Mouse (Mus musculus): ENCODE measurements around the gene Krt4. TPM values are rescaled to one million over a fixed set of nuclear protein-coding genes. Genes with fewer than 3 reads are reported as not detected.
A peak's percentile ranks its signal among the peaks of the same experiment; 100 is the strongest.

Krt4 gene
- polyA plus RNA-seq, 1 experiment from 2014 or later, result not detected

DNA sequence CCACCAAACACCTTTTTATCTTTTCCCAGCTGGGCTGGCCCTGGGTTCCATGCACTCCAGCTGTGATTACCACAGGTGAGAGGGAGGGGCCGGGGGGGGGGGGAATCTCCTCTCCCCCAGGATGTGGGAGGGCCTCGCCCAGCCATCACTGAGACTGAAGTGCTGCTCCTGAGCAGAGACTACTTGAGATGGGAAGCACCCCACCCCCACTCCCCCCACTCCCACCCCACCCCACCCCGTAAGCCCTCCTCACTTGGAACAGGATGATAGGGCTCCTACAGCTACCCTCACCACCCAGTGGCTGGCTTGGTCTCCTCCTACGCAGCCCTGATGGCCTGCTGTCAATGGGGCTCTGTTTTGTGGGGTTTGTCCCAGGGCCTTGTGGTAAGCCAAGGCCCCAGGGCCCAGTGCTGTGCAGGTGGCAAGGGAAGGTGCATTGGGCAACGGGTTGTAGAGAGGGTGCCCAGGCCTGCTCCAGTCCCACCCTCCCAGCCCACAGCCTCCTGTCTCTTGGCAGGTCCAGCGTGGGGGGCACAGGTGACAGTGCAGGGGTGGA is 15.8 kb upstream of the Krt4 start, which contains the start of gene Krt79:
TSS of gene Krt79 (minus strand) at position 51 of the 556 bp plus-strand sequence.
- Histone ChIP-seq H3K4me1 (ENCODE audit: control insufficient read depth, insufficient read depth, low read length) (no peaks in the 10 kb centered on the region; the same call in 1 of the 2 replicates), H3K4me3 (ENCODE audit: low read depth, low read length) (no peak within 1 kb of the TSS), H3K9me3 (ENCODE audit: control insufficient read depth, low read length) (no peaks in the 10 kb centered on the region), H3K36me3 (ENCODE audit: control insufficient read depth, insufficient read depth, low read length) (no peaks in the 10 kb centered on the region), H3K9ac (ENCODE audit: low read length) (no peak within 1 kb of the TSS), H3K4me2 (no peak within 1 kb of the TSS), H3K27ac (ENCODE audit: low read depth, low read length) (no peak within 1 kb of the TSS), H3K27me3 (ENCODE audit: control insufficient read depth, insufficient read depth, low read length) (no peaks in the 10 kb centered on the region)
- WGBS, result 79% methylated on average over 5 of the region's 6 CpGs
- DNase-seq (ENCODE audit: low spot score, missing footprints) (peak; percentile 56), ATAC-seq (ENCODE audit: low FRiP score) (no peak)

DNA sequence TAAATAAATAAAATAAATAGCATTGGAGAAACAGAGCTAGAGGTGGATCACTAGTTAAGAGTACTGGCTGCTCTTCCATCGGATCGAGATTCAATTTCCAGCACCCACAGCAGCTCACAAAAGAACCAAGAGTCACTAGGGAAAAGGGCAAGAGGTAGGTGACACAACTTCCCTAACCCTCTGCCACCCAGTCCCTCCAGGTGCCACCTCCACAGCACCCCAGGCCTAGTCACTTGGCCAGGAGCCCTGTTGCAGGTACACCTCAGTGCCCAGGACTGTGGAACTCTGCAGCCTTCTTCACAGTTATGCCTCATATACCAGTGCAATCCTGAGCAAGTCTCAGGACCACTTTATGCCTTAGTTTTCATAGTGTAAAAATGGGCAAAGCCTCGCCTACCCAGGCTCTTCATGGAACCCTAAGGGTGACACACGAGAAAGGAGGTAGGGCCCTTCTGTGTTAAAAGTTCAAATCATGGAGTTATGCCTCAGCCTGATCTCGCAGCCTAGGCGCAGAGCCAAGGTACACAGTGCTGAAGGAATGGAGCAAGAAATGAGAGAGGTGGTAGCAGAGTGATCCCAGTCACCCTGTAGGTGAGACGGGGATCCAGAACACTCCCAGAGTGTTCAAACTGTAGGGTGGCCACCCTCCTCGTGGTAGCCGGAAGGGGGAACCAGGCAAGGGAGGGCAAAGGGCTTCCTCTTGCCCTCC is 14.2 kb upstream of the Krt4 start:
- H3K4me1 ChIP-seq (ENCODE audit: control insufficient read depth, insufficient read depth, low read length), result no peaks in the 10 kb centered on the region; the same call in 1 of the 2 replicates
- H3K36me3 ChIP-seq (ENCODE audit: control insufficient read depth, insufficient read depth, low read length), result no peaks in the 10 kb centered on the region
- no peaks in the 10 kb centered on the region for H3K27me3 ChIP-seq (ENCODE audit: control insufficient read depth, insufficient read depth, low read length)
- no peak overlapping the region for H3K9ac ChIP-seq (ENCODE audit: low read length)
- no peak overlapping the region for H3K4me3 ChIP-seq (ENCODE audit: low read depth, low read length)
- H3K4me2 ChIP-seq, result no peak overlapping the region
- WGBS, result 85% methylated on average over 9 of the region's 9 CpGs
- H3K27ac ChIP-seq (ENCODE audit: low read depth, low read length), result no peak overlapping the region
- ATAC-seq (ENCODE audit: low FRiP score), result no peak
- no peaks in the 10 kb centered on the region for H3K9me3 ChIP-seq (ENCODE audit: control insufficient read depth, low read length)
- peak; percentile 21 for DNase-seq (ENCODE audit: low spot score, missing footprints)

DNA sequence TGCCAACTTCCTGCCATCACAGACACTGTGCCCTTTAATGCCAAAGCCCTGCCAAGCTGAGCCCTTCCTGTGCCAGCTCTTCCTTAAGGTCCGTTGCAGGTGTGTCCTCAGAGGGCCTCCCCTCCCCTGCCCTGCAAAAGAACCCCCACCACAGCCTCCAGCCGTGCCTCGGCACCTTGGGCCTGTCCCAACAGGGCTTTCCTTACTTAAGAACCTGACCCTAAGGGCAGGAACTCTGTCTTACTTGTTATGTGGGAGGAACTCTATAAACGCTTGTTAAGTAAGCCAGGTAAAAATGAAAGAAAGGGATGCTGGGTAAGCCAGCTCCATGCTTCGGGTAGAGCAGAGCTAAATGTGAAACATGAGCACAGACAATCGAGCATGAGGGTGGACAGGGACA is 8.5 kb upstream of the Krt4 start:
- DNase-seq (ENCODE audit: low spot score, missing footprints), result peak; percentile 75
- no peak for ATAC-seq (ENCODE audit: low FRiP score)
- Histone ChIP-seq H3K27ac (ENCODE audit: low read depth, low read length) (no peak overlapping the region), H3K9me3 (ENCODE audit: control insufficient read depth, low read length) (no peaks in the 10 kb centered on the region), H3K36me3 (ENCODE audit: control insufficient read depth, insufficient read depth, low read length) (no peaks in the 10 kb centered on the region), H3K4me3 (ENCODE audit: low read depth, low read length) (no peak overlapping the region), H3K4me2 (no peak overlapping the region), H3K9ac (ENCODE audit: low read length) (no peak overlapping the region), H3K27me3 (ENCODE audit: control insufficient read depth, insufficient read depth, low read length) (0 out of 2 replicates have a peak, but pooled peaks cover 2% of the 10 kb centered on the region), H3K4me1 (ENCODE audit: control insufficient read depth, insufficient read depth, low read length) (peaks cover 6% of the 10 kb centered on the region)
- 78% methylated on average over 6 of the region's 6 CpGs for WGBS

DNA sequence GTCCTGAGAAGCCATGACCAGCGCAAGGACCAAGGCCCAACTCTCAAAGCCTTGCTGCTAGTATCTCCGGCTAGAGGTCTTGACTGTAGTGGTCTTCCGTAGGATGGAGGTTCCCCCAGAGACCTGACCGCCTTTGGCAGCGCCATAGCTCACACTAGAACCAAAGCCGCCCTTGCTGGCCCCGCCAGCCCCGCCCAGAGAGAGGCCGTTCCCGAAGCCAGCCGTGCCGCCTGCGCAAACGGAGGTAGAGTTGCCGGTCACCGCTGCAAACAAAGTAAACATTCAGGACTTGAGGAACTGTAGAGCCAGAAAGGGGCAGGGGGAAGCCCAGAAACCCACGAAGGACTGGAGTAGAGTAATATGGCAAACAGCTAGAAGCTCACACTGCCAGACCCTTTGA is 5.1 kb upstream of the Krt4 start:
- Histone ChIP-seq H3K4me1 (ENCODE audit: control insufficient read depth, insufficient read depth, low read length) (peaks cover 6% of the 10 kb centered on the region), H3K9me3 (ENCODE audit: control insufficient read depth, low read length) (no peaks in the 10 kb centered on the region), H3K4me2 (peak overlapping the region; percentile 47), H3K4me3 (ENCODE audit: low read depth, low read length) (peak overlapping the region; percentile 13; the same call in 1 of the 2 replicates), H3K36me3 (ENCODE audit: control insufficient read depth, insufficient read depth, low read length) (no peaks in the 10 kb centered on the region), H3K9ac (ENCODE audit: low read length) (peak overlapping the region; percentile 31; the same call in 1 of the 2 replicates), H3K27me3 (ENCODE audit: control insufficient read depth, insufficient read depth, low read length) (0 out of 2 replicates have a peak, but pooled peaks cover 2% of the 10 kb centered on the region), H3K27ac (ENCODE audit: low read depth, low read length) (no peak overlapping the region)
- peak; percentile 90 for DNase-seq (ENCODE audit: low spot score, missing footprints)
- 0 out of 2 replicates have a peak, but pooled peaks have one; percentile 24 for ATAC-seq (ENCODE audit: low FRiP score)
- 4% methylated on average over 17 of the region's 17 CpGs for WGBS

DNA sequence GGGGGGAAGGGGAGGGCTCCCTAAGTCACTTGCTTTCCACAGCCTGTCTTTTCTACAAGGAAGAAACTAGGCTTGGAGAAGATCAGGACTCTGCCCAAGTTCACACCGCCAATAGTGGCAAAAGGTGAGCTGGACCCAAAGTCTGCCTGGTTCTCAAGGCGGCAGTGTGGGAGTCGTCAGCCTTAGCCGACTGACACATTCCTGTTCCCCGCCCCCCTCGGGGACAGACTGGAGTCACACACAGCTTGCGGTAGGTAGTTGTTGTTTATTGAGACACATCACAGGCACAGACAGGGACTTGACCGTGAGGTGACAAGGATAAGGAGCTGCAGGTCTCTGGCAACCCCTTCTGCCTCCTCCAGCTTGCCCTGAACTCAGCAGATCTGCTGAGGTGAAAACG is 4.6 kb upstream of the Krt4 start:
- Histone ChIP-seq H3K27ac (ENCODE audit: low read depth, low read length) (no peak overlapping the region), H3K4me2 (peak overlapping the region; percentile 47; the same call in 1 of the 2 replicates), H3K9me3 (ENCODE audit: control insufficient read depth, low read length) (no peaks in the 10 kb centered on the region), H3K4me3 (ENCODE audit: low read depth, low read length) (no peak overlapping the region), H3K36me3 (ENCODE audit: control insufficient read depth, insufficient read depth, low read length) (no peaks in the 10 kb centered on the region), H3K4me1 (ENCODE audit: control insufficient read depth, insufficient read depth, low read length) (peaks cover 6% of the 10 kb centered on the region), H3K27me3 (ENCODE audit: control insufficient read depth, insufficient read depth, low read length) (0 out of 2 replicates have a peak, but pooled peaks cover 2% of the 10 kb centered on the region), H3K9ac (ENCODE audit: low read length) (no peak overlapping the region; the same call in 1 of the 2 replicates)
- ATAC-seq (ENCODE audit: low FRiP score) (no peak), DNase-seq (ENCODE audit: low spot score, missing footprints) (no peak)
- WGBS, result 15% methylated on average over 9 of the region's 9 CpGs

DNA sequence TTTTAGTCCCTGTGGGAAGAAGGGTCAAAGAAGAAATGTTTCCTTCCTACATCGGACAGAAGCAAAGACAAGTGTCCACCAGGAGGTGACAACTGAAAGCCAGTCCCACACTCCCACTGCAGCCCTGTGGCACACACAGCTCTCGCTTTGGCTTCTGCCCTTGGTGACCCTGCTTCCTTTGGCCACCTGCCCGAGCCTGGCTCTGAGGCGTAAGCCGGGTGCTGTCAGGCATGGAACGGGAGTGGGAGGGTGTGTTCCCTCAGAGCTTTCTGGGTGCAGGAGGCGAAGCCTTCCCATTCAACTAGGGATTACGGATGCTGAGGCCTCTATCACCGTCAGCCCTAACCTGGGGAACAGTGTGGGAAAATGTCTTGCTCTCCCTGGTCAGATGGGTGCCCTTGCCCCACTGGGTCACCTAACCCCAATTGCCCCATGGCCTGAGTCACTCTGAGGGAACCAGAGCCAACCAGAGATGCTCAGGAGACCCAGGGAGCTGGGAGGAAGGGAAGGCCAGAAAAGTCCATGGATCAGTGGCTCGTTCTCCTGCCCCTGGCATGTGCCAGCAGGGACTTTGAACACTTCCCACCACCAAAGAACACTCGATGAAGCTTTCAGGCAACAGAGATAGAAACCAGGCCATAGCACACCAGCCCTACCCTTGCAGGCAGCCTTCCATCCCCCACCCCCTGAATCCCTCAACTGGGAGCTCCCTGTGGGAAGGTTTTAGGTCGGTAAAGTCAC is 3.0 kb upstream of the Krt4 start:
- DNase-seq (ENCODE audit: low spot score, missing footprints), result peak; percentile 73
- H3K4me2 ChIP-seq, result no peak overlapping the region
- no peak for ATAC-seq (ENCODE audit: low FRiP score)
- no peak overlapping the region for H3K4me3 ChIP-seq (ENCODE audit: low read depth, low read length)
- H3K4me1 ChIP-seq (ENCODE audit: control insufficient read depth, insufficient read depth, low read length), result peaks cover 6% of the 10 kb centered on the region
- H3K9me3 ChIP-seq (ENCODE audit: control insufficient read depth, low read length), result no peaks in the 10 kb centered on the region
- H3K27me3 ChIP-seq (ENCODE audit: control insufficient read depth, insufficient read depth, low read length), result 0 out of 2 replicates have a peak, but pooled peaks cover 2% of the 10 kb centered on the region
- no peak overlapping the region for H3K27ac ChIP-seq (ENCODE audit: low read depth, low read length)
- WGBS, result 60% methylated on average over 12 of the region's 12 CpGs
- H3K9ac ChIP-seq (ENCODE audit: low read length), result no peak overlapping the region
- no peaks in the 10 kb centered on the region for H3K36me3 ChIP-seq (ENCODE audit: control insufficient read depth, insufficient read depth, low read length)

DNA sequence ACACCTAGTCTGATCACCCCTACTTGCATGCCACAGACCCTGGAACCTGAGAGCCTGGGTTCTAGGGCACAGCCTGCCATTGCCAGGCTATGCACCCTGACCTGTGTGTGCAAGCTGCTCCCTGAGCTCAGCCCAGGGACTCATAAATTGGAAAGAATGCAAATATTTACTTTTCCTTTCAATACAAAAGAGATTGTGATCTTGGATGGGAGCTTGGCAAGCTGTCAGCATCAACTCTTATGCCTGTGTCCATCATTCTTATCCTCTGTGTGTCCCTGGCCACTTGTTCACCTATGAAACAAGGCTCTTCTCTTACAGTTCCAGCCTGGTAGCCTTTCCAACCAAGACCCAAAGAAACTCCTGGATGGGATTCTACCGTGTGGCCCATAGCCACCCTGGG is 506 bp upstream of the Krt4 start:
- Histone ChIP-seq H3K9ac (ENCODE audit: low read length) (no peak overlapping the region), H3K4me3 (ENCODE audit: low read depth, low read length) (no peak overlapping the region), H3K36me3 (ENCODE audit: control insufficient read depth, insufficient read depth, low read length) (no peaks in the 10 kb centered on the region), H3K9me3 (ENCODE audit: control insufficient read depth, low read length) (no peaks in the 10 kb centered on the region), H3K4me1 (ENCODE audit: control insufficient read depth, insufficient read depth, low read length) (peaks cover 4% of the 10 kb centered on the region), H3K27me3 (ENCODE audit: control insufficient read depth, insufficient read depth, low read length) (no peaks in the 10 kb centered on the region), H3K27ac (ENCODE audit: low read depth, low read length) (no peak overlapping the region), H3K4me2 (no peak overlapping the region)
- 100% methylated on average over 1 of the region's 1 CpGs for WGBS
- DNase-seq (ENCODE audit: low spot score, missing footprints), result no peak
- no peak for ATAC-seq (ENCODE audit: low FRiP score)

DNA sequence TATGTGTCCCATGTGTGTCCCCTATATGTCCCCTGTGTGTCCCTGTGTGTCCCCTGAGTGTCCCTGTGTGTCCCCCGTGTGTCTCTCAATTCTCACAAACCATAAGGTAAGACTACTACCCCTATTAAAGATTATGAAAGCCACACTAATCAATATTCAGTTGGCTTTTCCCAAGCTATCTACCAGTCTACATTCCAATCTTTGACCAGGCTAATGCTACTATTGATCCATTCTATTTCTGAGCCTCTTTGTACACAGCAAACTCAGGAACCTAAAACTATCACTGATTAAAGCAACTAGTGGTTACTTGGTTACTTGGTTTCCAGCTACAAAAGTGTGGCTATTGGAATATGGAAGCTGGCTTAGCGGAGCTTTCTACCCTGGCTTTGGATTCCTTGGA is 2.2 kb downstream of the Krt4 start:
- no peak overlapping the region for H3K4me3 ChIP-seq (ENCODE audit: low read depth, low read length)
- no peak overlapping the region for H3K9ac ChIP-seq (ENCODE audit: low read length)
- no peaks in the 10 kb centered on the region for H3K36me3 ChIP-seq (ENCODE audit: control insufficient read depth, insufficient read depth, low read length)
- H3K27me3 ChIP-seq (ENCODE audit: control insufficient read depth, insufficient read depth, low read length), result no peaks in the 10 kb centered on the region
- no peaks in the 10 kb centered on the region for H3K4me1 ChIP-seq (ENCODE audit: control insufficient read depth, insufficient read depth, low read length)
- H3K9me3 ChIP-seq (ENCODE audit: control insufficient read depth, low read length), result no peaks in the 10 kb centered on the region
- H3K4me2 ChIP-seq, result no peak overlapping the region
- no peak for ATAC-seq (ENCODE audit: low FRiP score)
- DNase-seq (ENCODE audit: low spot score, missing footprints), result peak; percentile 14
- H3K27ac ChIP-seq (ENCODE audit: low read depth, low read length), result no peak overlapping the region
- WGBS, result 81% methylated on average over 2 of the region's 2 CpGs

DNA sequence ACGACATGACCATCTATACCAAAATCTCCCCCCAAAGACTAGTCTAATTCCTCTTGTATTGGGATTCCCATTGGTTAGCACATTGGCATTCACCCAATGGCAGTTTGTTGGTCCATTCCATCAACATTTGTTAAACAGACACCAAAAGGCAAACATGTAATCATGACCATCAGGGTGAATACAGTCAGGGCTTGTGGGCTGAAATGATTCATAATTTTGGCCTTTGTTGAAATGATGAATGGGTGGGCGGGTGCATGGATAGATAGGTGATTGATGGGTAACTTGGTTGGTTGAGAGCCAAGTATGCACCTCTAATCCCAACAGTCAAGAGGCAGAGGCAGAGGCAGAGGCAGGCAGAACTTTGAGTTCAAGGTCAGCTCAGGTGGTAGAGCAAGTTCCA is 8.5 kb downstream of the Krt4 start:
- H3K36me3 ChIP-seq (ENCODE audit: control insufficient read depth, insufficient read depth, low read length), result no peaks in the 10 kb centered on the region
- no peak overlapping the region for H3K9ac ChIP-seq (ENCODE audit: low read length)
- H3K4me3 ChIP-seq (ENCODE audit: low read depth, low read length), result no peak overlapping the region
- no peaks in the 10 kb centered on the region for H3K9me3 ChIP-seq (ENCODE audit: control insufficient read depth, low read length)
- H3K27me3 ChIP-seq (ENCODE audit: control insufficient read depth, insufficient read depth, low read length), result no peaks in the 10 kb centered on the region
- ATAC-seq (ENCODE audit: low FRiP score) (no peak), DNase-seq (ENCODE audit: low spot score, missing footprints) (no peak)
- H3K27ac ChIP-seq (ENCODE audit: low read depth, low read length), result no peak overlapping the region
- WGBS, result 70% methylated on average over 2 of the region's 2 CpGs
- H3K4me2 ChIP-seq, result no peak overlapping the region
- H3K4me1 ChIP-seq (ENCODE audit: control insufficient read depth, insufficient read depth, low read length), result no peaks in the 10 kb centered on the region; the same call in 1 of the 2 replicates

Data from midbrain, embryonic 11.5 days (tissue).